Mouse (Mus musculus) embryonic fibroblast, embryonic 13.5 days (primary cell): ENCODE measurements at regions not wholly inside any gene's neighbourhood (a gene's known extent, or its start where the extent isn't known, plus 50 kb on each side); places are given as distances from the start of the nearest gene placed in this dataset.

Source experiments
- H3K27ac ChIP-seq: 2 replicates; pipeline ENCODE4 v1.5.1; 2012; ENCODE audit warnings: low read length, control low read depth, inconsistent platforms; ENCODE audit not compliant: insufficient read depth
- H3K4me1 ChIP-seq: 2 replicates; pipeline ENCODE4 v1.6.1; 2011; ENCODE audit warnings: low read length; ENCODE audit not compliant: control insufficient read depth, insufficient read depth
- H3K4me3 ChIP-seq: 2 replicates; pipeline ENCODE4 v1.5.1; 2011; ENCODE audit warnings: mild to moderate bottlenecking, control low read depth, low read length; ENCODE audit not compliant: insufficient read depth
- CTCF ChIP-seq: IDR thresholded peaks from 2 replicates; pipeline ENCODE4 v1.5.1; 2011; ENCODE audit warnings: mild to moderate bottlenecking, control low read depth, low read length, moderate library complexity, borderline replicate concordance; ENCODE audit not compliant: insufficient read depth
- POLR2A ChIP-seq: IDR thresholded peaks from 2 replicates; pipeline ENCODE4 v1.6.1; 2011; ENCODE audit warnings: low read depth, mild to moderate bottlenecking, control low read depth, low read length, moderate library complexity

GRCm38 (mm10) chr2:45338809-45339208 lies 221.6 kb upstream of the Zeb2 start:
- no peak for TF ChIP-seq CTCF
- TF ChIP-seq POLR2A, result no peak

GRCm38 (mm10) chr2:45316945-45317565 lies 199.9 kb upstream of the Zeb2 start:
- no peak for TF ChIP-seq POLR2A
- TF ChIP-seq CTCF, result no peak
- H3K4me3 ChIP-seq, result no peak overlapping the region
- no peak overlapping the region for H3K27ac ChIP-seq
- no peaks in the 10 kb centered on the region for H3K4me1 ChIP-seq

More at GRCm38 (mm10) chr2:45338809-45339208, 221.6 kb upstream of the Zeb2 start:
- Histone ChIP-seq H3K4me1 (no peaks in the 10 kb centered on the region), H3K4me3 (no peak overlapping the region), H3K27ac (no peak overlapping the region)

GRCm38 (mm10) chr2:45287530-45288009 lies 170.4 kb upstream of the Zeb2 start:
- no peak overlapping the region for H3K4me3 ChIP-seq
- H3K4me1 ChIP-seq, result peaks cover 6% of the 10 kb centered on the region
- no peak for TF ChIP-seq CTCF
- TF ChIP-seq POLR2A, result no peak
- no peak overlapping the region for H3K27ac ChIP-seq

GRCm38 (mm10) chr2:45283811-45284210 lies 166.6 kb upstream of the Zeb2 start:
- TF ChIP-seq CTCF (no peak), POLR2A (no peak)
- Histone ChIP-seq H3K4me3 (no peak overlapping the region), H3K4me1 (peaks cover 6% of the 10 kb centered on the region), H3K27ac (no peak overlapping the region)

- no peak overlapping the region for H3K4me3 ChIP-seq
- H3K27ac ChIP-seq, result no peak overlapping the region
- H3K4me1 ChIP-seq, result no peaks in the 10 kb centered on the region
- TF ChIP-seq CTCF, result no peak
- no peak for TF ChIP-seq POLR2A
Observed at GRCm38 (mm10) chr2:45279490-45279889, 162.3 kb upstream of the Zeb2 start.

- TF ChIP-seq POLR2A, result no peak
- TF ChIP-seq CTCF, result no peak
- Histone ChIP-seq H3K4me3 (no peak overlapping the region), H3K4me1 (no peaks in the 10 kb centered on the region), H3K27ac (no peak overlapping the region)
Observed at GRCm38 (mm10) chr2:45277602-45278001, 160.4 kb upstream of the Zeb2 start.

- H3K4me3 ChIP-seq, result no peak overlapping the region
- H3K4me1 ChIP-seq, result no peaks in the 10 kb centered on the region
- no peak overlapping the region for H3K27ac ChIP-seq
- no peak for TF ChIP-seq POLR2A
- no peak for TF ChIP-seq CTCF
Observed at GRCm38 (mm10) chr2:45276703-45277102, 159.5 kb upstream of the Zeb2 start.

GRCm38 (mm10) chr2:45270035-45270434 lies 152.8 kb upstream of the Zeb2 start:
- no peak for TF ChIP-seq CTCF
- TF ChIP-seq POLR2A, result no peak
- Histone ChIP-seq H3K27ac (no peak overlapping the region), H3K4me3 (no peak overlapping the region), H3K4me1 (no peaks in the 10 kb centered on the region)

- Histone ChIP-seq H3K27ac (no peak overlapping the region), H3K4me3 (no peak overlapping the region), H3K4me1 (no peaks in the 10 kb centered on the region)
- TF ChIP-seq POLR2A (no peak), CTCF (no peak)
Observed at GRCm38 (mm10) chr2:45265819-45266218, 148.6 kb upstream of the Zeb2 start.

- no peak overlapping the region for H3K27ac ChIP-seq
- no peak overlapping the region for H3K4me3 ChIP-seq
- peaks cover 2% of the 10 kb centered on the region; the same call in 1 of the 2 replicates for H3K4me1 ChIP-seq
- TF ChIP-seq POLR2A (no peak), CTCF (no peak)
Observed at GRCm38 (mm10) chr2:45261949-45262348, 144.8 kb upstream of the Zeb2 start.

GRCm38 (mm10) chr2:45258897-45259296 lies 141.7 kb upstream of the Zeb2 start:
- Histone ChIP-seq H3K27ac (no peak overlapping the region), H3K4me1 (peaks cover 2% of the 10 kb centered on the region; the same call in 1 of the 2 replicates), H3K4me3 (no peak overlapping the region)
- no peak for TF ChIP-seq CTCF
- TF ChIP-seq POLR2A, result no peak
